Mouse (Mus musculus) liver, embryonic 14 days (tissue): ENCODE results near the gene Olfr310. TPM values are rescaled to one million over a fixed set of nuclear protein-coding genes. Genes with fewer than 3 reads are reported as not detected.

Experiments used
- polyA plus RNA-seq: library from polyadenylated mRNA; depleted of rRNA; stranded (reverse); fragments of >200 nt; gene quantifications from 2 replicates; pipeline ENCODE4 v1.2.3, GENCODE M21; 2012; rRNA removed

Gene Olfr310
- polyA plus RNA-seq = not detected in 2 replicates

DNA sequence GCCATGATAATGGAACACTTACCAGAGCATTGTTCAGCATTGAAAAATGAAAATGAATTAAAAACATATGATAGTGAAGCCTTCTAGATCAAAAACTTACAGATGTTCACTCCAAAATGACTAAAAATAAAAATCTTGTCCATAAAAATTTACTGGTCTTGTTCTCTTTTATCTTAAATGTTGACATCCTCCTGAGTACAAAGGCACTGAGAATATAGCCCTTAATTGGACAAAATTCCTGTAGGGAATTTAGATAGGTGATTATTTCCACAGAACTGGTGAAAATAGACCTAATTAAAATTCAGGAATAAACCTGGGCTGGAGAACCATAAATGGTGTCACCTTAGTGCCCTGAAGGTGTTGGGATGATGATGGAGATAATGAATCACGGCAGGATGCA lies at the start of gene Olfr310:
Gene Olfr310, minus strand, starts transcription at position 101 of the 400 bp plus-strand sequence.

DNA sequence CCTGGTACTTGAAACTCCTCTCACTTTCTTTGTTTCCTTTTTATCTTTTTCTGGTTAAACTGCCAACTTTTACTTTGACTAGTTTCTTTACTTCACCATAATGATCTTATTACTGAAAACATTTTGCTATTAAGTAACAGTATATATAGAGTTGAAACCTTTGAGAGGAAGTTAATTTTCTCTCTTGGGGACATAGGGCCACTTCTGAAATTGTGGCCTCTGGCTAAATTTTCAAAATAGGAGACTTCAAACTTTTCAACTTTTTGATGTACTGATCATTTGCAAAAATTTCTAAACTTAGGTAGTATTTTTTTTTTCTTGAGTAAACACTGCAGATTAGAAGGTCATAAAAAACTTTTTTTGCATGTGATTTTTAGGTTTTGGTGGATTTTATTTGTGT lies 48.6 kb upstream of the Olfr310 start, which contains the start of gene Olfr308:
Gene Olfr308, minus strand, starts transcription at position 101 of the 400 bp plus-strand sequence.

DNA sequence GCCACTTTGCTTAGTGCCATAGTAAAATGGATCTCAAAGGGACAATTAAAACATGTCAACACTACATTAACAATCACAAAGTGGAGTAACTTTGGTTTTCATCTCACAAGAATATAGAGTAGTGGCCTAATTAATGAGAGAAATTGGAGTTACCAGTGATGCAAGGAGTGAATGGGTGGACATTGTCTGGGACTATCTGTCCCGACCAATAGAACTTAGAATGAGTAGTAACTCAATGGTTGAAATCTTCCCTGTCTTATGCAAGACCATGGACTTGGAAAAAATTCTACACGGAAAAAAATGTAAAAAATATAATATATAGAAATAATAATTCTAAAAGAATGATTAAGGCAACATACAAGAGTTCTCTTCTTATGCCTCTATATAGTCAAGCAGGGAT lies 36.6 kb upstream of the Olfr310 start, which contains the start of gene Olfr309:
Gene Olfr309, minus strand, starts transcription at position 101 of the 400 bp plus-strand sequence.

DNA sequence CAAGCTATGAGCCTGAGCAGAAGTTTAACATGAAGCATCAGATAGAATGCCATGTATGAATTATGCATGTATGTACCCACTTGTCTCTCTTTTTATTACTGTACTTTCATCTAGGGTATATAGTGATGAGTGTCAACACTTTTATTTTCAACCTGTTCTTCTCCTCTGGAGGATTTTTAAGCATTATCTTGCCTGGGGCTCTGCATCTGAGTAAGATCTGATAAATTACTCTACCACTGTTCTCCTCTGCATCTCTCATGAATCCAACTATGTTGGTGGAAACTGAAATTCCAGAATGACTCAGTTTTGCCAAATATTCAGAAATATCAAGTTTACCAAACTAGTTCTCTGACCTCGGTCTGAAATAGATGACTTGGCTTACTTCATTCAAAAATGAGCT lies 30.8 kb downstream of the Olfr310 start, which contains the start of gene Vmn2r76:
Gene Vmn2r76, minus strand, starts transcription at position 101 of the 400 bp plus-strand sequence.

Other genes starting within 250 kb of the Olfr310 start
- not detected in 2 replicates for gene Vmn2r75, start 105.4 kb downstream of the Olfr310 start, polyA plus RNA-seq
- not detected in 2 replicates for gene Vmn2r76, start 30.9 kb downstream of the Olfr310 start, polyA plus RNA-seq
- gene Olfr309, start 36.5 kb upstream of the Olfr310 start, polyA plus RNA-seq = not detected in 2 replicates
- gene Olfr308, start 48.5 kb upstream of the Olfr310 start, polyA plus RNA-seq = not detected in 2 replicates
- not detected in 2 replicates for gene Olfr307, start 60.4 kb upstream of the Olfr310 start, polyA plus RNA-seq
- not detected in 2 replicates for gene Olfr305, start 89.8 kb upstream of the Olfr310 start, polyA plus RNA-seq
- gene Olfr304, start 109.5 kb upstream of the Olfr310 start, polyA plus RNA-seq = not detected in 2 replicates
- gene Olfr303, start 120.6 kb upstream of the Olfr310 start, polyA plus RNA-seq = not detected in 2 replicates
- not detected in 2 replicates for gene Olfr301, start 126.7 kb upstream of the Olfr310 start, polyA plus RNA-seq
- gene Olfr299, start 182.7 kb upstream of the Olfr310 start, polyA plus RNA-seq = not detected in 2 replicates
- gene Olfr298, start 215.3 kb upstream of the Olfr310 start, polyA plus RNA-seq = not detected in 2 replicates
- not detected in 2 replicates for gene Olfr297, start 242.8 kb upstream of the Olfr310 start, polyA plus RNA-seq